8 mouse cellular contexts compared by ENCODE assay signal in genomic region chrX:77795858-77796174, GRCm38 (mm10). TPM values are rescaled to one million over a fixed set of nuclear protein-coding genes. Genes with fewer than 3 reads are reported as not detected.
DNase-seq lines count a peak whose midpoint lies in the region; ATAC-seq and TF ChIP-seq lines count a peak whose summit lies in the region.

No protein-coding gene starts in this region.

- H3K9me3 ChIP-seq in hindbrain, embryonic 14.5 days (ENCODE audit: control insufficient read depth, low read length) = no peaks in the 10 kb centered on the region

- peak overlapping the region; percentile 73 for H3K4me2 ChIP-seq in hindbrain, embryonic 14.5 days (replicated peaks)

- peak overlapping the region; percentile 82 for H3K27ac ChIP-seq in hindbrain, embryonic 14.5 days

- CTCF ChIA-PET in Patski (lab: Charles Lee) = no interaction called here

- peak overlapping the region; percentile 74 for H3K9ac ChIP-seq in hindbrain, embryonic 14.5 days

- no peaks in the 10 kb centered on the region for H3K36me3 ChIP-seq in hindbrain, embryonic 14.5 days (replicated peaks; ENCODE audit: control insufficient read depth, insufficient read depth)

- DNase-seq in Patski (ENCODE audit: low read depth, low spot score) = no peak
- DNase-seq in cerebellum, postnatal 10 days = peak; percentile 91 to 94
- peak; percentile 53 to 69 for DNase-seq in frontal cortex, postnatal 25 days (ENCODE audit: low spot score in 2 of 2)
- peak; percentile 81 for DNase-seq in hindbrain, embryonic 14.5 days (ENCODE audit: low spot score)
- DNase-seq in left cerebral cortex, adult 11 months (ENCODE audit: low spot score) = peak; percentile 82
- DNase-seq in lung, postnatal 36 days = peak; percentile 95
- peak; percentile 85 for DNase-seq in retina, embryonic 14.5 days (ENCODE audit: low spot score)
- peak; percentile 90 to 93 for DNase-seq in thymus, postnatal 36 days

- peak; percentile 68 for ATAC-seq in Patski
- peak; percentile 98 for ATAC-seq in hindbrain, embryonic 14.5 days (ENCODE audit: low FRiP score)

- WGBS in hindbrain, embryonic 14.5 days = 25% methylated on average over 27 of the region's 30 CpGs

- no peak for TF ChIP-seq CTCF in Patski (IDR thresholded peaks at IDR 0.05)

- peak overlapping the region; percentile 62 for H3K4me3 ChIP-seq in hindbrain, embryonic 14.5 days (replicated peaks; ENCODE audit: low read length)

- H3K27me3 ChIP-seq in Patski = no peaks in the 10 kb centered on the region
- H3K27me3 ChIP-seq in hindbrain, embryonic 14.5 days (ENCODE audit: control insufficient read depth, insufficient read depth, low read length) = no peaks in the 10 kb centered on the region

- POLR2A ChIA-PET in Patski (lab: Charles Lee) = no interaction called here

- in situ Hi-C loops in Patski (cut with MboI; ENCODE audit: low pct_unique_long_range_greater_than_20kb) = loop anchor here (5.0 kb wide), 1 partner anchor 49 kb away; no protein-coding TSS in a partner anchor

- peaks cover 10% of the 10 kb centered on the region for H3K4me1 ChIP-seq in hindbrain, embryonic 14.5 days (replicated peaks; ENCODE audit: control insufficient read depth, insufficient read depth, low read length)

RNA-seq across cellular contexts. Expression of gene Prkx, which starts 0.3 kb away (rescaled TPM):
- polyA plus RNA-seq in Patski (2021) = 45.4 TPM
- 25.4 and 25.6 TPM in 2 replicates for polyA plus RNA-seq in hindbrain, embryonic 14.5 days (2014; fragmentation: Nextera tagmentation; extraction: Ambion mirVana)

RNA-seq across cellular contexts. Expression of gene Pbsn, which starts 57.6 kb away (rescaled TPM):
- not detected for polyA plus RNA-seq in Patski (2021)
- not detected in 2 replicates for polyA plus RNA-seq in hindbrain, embryonic 14.5 days (2014; fragmentation: Nextera tagmentation; extraction: Ambion mirVana)
